Comparison of ENCODE assay signal across 22 mouse cellular contexts in genomic region chr13:12084112-12084475, GRCm38 (mm10). TPM values are rescaled to one million over a fixed set of nuclear protein-coding genes. Genes with fewer than 3 reads are reported as not detected.
"Had no signal": no experiment of that assay in that cellular context is flagged by ENCODE, and none has a peak within 500 bp of the region (broad histone marks: within the 10 kb centered on the region; RNA-seq: fewer than 3 reads in every experiment).

No protein-coding gene starts in this region.

- H3K4me2 ChIP-seq: hindbrain, embryonic 12.5 days; hindbrain, embryonic 14.5 days; intestine, embryonic 15.5 days; limb, embryonic 12.5 days; liver, embryonic 11.5 days had no signal

- ATAC-seq: forebrain, embryonic 16.5 days; inflammation-experienced regulatory T-cells, adult 6 months; intestine, postnatal 0 days had no signal

- H3K4me1 ChIP-seq: hindbrain, embryonic 10.5 days; hindbrain, embryonic 12.5 days; limb, embryonic 10.5 days had no signal

- H3K36me3 ChIP-seq: hindbrain, embryonic 10.5 days; hindbrain, embryonic 12.5 days; intestine, embryonic 15.5 days; limb, embryonic 10.5 days; limb, embryonic 12.5 days had no signal

- H3K4me3 ChIP-seq: gastrocnemius, adult 2 months; hindbrain, embryonic 10.5 days; hindbrain, embryonic 12.5 days; intestine, embryonic 15.5 days; limb, embryonic 10.5 days; limb, embryonic 12.5 days had no signal

- H3K9ac ChIP-seq: hindbrain, embryonic 12.5 days; hindbrain, embryonic 14.5 days; intestine, embryonic 15.5 days; limb, embryonic 12.5 days had no signal

- DNase-seq: gastrocnemius, adult 2 months; gastrocnemius, postnatal 10 days; gastrocnemius, postnatal 25 days; heart, adult 18-20 months; heart, postnatal 4 days; kidney, adult 18-20 months; kidney, adult 8-10 months; kidney, postnatal 10 days; kidney, postnatal 25 days; kidney, postnatal 4 days; liver had no signal

- H3K9me3 ChIP-seq: hindbrain, embryonic 10.5 days; hindbrain, embryonic 12.5 days; intestine, embryonic 15.5 days; limb, embryonic 10.5 days; limb, embryonic 12.5 days had no signal

- H3K27ac ChIP-seq: gastrocnemius, adult 2 months; hindbrain, embryonic 10.5 days; hindbrain, embryonic 12.5 days; hindbrain, embryonic 14.5 days; intestine, embryonic 15.5 days; limb, embryonic 10.5 days; limb, embryonic 12.5 days had no signal

- H3K27me3 ChIP-seq: intestine, embryonic 15.5 days; limb, embryonic 12.5 days had no signal

RNA-seq across cellular contexts. Expression of gene Ryr2, which starts 22.7 kb away (rescaled TPM):
- total RNA-seq: granulocyte monocyte progenitor cell, adult 5-6 weeks had no signal
- polyA plus RNA-seq: inflammation-experienced regulatory T-cells, adult 6 months had no signal
